Mouse (Mus musculus): ENCODE measurements at regions not wholly inside any gene's neighbourhood (a gene's known extent, or its start where the extent isn't known, plus 50 kb on each side); places are given as distances from the start of the nearest gene placed in this dataset.

DNA sequence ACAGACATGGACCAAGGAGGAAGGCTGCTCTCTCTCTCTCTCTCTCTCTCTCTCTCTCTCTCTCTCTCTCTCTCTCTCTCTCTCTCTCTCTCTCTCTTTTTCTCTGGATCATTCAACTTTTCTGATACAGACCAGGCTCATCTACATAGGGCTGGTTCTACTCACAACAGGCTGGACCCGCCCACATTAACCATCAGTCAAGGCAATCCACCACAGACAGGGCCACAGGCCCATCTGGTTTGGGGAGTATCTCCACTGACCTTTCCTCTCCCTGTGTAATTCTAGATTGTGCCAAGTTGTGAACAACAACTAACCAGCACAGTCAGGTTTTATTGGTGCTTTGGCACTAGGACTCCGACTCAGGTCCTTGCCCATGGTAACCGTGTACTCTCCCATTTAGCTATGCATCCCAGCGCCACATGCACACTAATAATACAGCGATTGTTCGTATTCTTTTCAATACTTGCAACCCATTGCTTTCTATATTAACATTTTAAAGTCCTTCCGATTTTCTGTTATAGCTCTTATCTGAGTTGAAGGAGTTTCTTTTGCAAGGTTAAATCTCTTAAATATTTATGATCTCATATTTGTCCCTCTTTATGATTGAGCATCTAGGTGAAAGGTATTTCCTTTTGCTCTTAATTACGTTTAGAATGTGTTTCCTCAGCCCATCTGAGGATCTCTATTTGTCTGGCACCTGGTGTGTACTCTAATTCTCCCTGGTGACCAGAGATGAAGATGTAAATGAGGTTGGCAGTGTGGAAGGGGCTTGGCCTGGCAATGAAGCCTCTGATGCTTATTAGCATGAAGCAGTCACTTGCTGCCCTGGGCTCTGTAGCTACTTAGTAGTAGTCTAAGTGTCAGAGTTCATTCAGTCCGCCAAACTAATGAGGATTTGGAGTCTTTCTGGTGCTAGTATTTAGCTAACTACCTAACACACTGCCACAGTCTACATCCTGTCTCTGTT lies 117.7 kb upstream of the App start:
- DNase-seq (ENCODE audit: low spot score, missing footprints) (no peak), ATAC-seq (ENCODE audit: low FRiP score) (peak; percentile 75)
- no peak overlapping the region for H3K9ac ChIP-seq (ENCODE audit: low read length)
- H3K27me3 ChIP-seq (ENCODE audit: control insufficient read depth, insufficient read depth, low read length): no peaks in the 10 kb centered on the region
- 87% methylated on average over 9 of the region's 9 CpGs for WGBS
- H3K4me3 ChIP-seq (ENCODE audit: low read depth, low read length): no peak overlapping the region
- no peaks in the 10 kb centered on the region for H3K9me3 ChIP-seq (ENCODE audit: control insufficient read depth, low read length)
- H3K4me2 ChIP-seq: no peak overlapping the region
- no peaks in the 10 kb centered on the region for H3K4me1 ChIP-seq (ENCODE audit: control insufficient read depth, insufficient read depth, low read length)
- H3K36me3 ChIP-seq (ENCODE audit: control insufficient read depth, insufficient read depth, low read length): no peaks in the 10 kb centered on the region
- H3K27ac ChIP-seq (ENCODE audit: low read depth, low read length): no peak overlapping the region

DNA sequence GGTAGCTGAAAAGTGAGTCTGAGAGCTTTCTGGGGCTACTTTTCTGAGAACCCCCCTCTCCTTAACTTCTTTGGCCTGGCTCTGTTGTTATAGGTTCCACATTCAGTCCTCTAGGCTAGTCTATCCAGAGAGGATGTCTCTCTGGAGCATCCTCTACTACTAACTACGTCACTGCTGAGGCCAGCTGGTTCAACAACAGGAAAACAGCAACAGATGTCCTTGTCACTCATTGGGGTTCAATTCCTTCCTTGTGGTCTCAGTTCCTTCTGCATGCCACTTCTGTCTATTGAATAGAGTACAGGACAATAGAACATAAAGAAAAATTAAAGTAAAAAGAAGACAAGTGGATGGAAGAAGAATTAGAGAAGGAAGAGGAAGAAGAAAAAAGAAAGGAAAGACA lies 104.3 kb upstream of the App start:
- H3K27ac ChIP-seq (ENCODE audit: low read depth, low read length): no peak overlapping the region
- H3K9ac ChIP-seq (ENCODE audit: low read length): no peak overlapping the region
- 83% methylated on average over 1 of the region's 1 CpGs for WGBS

DNA sequence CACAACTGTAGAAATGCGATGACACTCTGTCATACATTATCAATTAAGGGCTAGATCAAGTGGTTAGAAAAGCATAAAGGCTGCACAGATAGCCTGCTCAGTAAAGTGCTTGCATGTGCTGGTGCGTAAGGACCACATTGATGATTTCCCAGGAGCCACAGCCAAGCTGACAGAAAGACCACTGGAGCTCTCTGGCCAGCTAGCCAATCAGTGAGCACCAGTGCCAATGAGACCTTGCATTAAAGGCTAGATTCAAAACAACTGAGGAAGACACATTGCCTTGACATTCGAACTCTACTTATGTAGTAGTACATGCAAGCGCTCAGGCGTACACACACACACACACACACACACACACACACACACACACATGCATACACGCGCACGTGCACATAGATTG lies 96.1 kb upstream of the App start:
- no peak for DNase-seq (ENCODE audit: low spot score, missing footprints)
- H3K27ac ChIP-seq (ENCODE audit: low read depth, low read length): no peak overlapping the region
- H3K9me3 ChIP-seq (ENCODE audit: control insufficient read depth, low read length): no peaks in the 10 kb centered on the region
- H3K27me3 ChIP-seq (ENCODE audit: control insufficient read depth, insufficient read depth, low read length): no peaks in the 10 kb centered on the region
- H3K9ac ChIP-seq (ENCODE audit: low read length): no peak overlapping the region
- no peak overlapping the region for H3K4me3 ChIP-seq (ENCODE audit: low read depth, low read length)
- ATAC-seq (ENCODE audit: low FRiP score): peak; percentile 38
- H3K4me2 ChIP-seq: no peak overlapping the region
- H3K4me1 ChIP-seq (ENCODE audit: control insufficient read depth, insufficient read depth, low read length): no peaks in the 10 kb centered on the region
- 88% methylated on average over 8 of the region's 8 CpGs for WGBS
- H3K36me3 ChIP-seq (ENCODE audit: control insufficient read depth, insufficient read depth, low read length): no peaks in the 10 kb centered on the region

More for the DNA sequence above, 104.3 kb upstream of the App start:
- Histone ChIP-seq H3K4me2 (no peak overlapping the region), H3K36me3 (ENCODE audit: control insufficient read depth, insufficient read depth, low read length) (no peaks in the 10 kb centered on the region), H3K4me3 (ENCODE audit: low read depth, low read length) (no peak overlapping the region), H3K4me1 (ENCODE audit: control insufficient read depth, insufficient read depth, low read length) (no peaks in the 10 kb centered on the region), H3K9me3 (ENCODE audit: control insufficient read depth, low read length) (no peaks in the 10 kb centered on the region), H3K27me3 (ENCODE audit: control insufficient read depth, insufficient read depth, low read length) (no peaks in the 10 kb centered on the region)
- no peak for ATAC-seq (ENCODE audit: low FRiP score)
- no peak for DNase-seq (ENCODE audit: low spot score, missing footprints)

DNA sequence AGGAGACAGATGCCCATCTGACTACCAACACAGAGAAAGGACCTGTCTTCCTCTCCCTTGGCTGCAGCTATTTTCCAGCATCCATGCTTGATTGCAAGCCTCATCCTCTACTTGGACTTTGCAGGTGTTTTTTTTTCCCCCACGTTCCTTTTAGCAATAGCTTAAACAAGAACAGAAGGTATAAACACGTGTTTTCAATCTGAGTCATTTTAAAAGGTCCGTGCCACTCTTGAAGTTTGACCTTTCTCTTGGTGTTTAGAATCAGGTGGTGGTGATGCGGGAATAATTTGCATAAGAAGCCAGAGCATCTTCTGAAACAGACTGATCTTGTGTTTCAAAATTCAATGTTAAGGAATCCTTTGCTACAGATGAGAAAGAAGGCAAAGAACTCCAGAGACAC lies 86.3 kb upstream of the App start:
- no peaks in the 10 kb centered on the region for H3K27me3 ChIP-seq (ENCODE audit: control insufficient read depth, insufficient read depth, low read length)
- no peaks in the 10 kb centered on the region for H3K36me3 ChIP-seq (ENCODE audit: control insufficient read depth, insufficient read depth, low read length)
- DNase-seq (ENCODE audit: low spot score, missing footprints): no peak
- no peak overlapping the region for H3K9ac ChIP-seq (ENCODE audit: low read length)
- no peak for ATAC-seq (ENCODE audit: low FRiP score)
- H3K4me1 ChIP-seq (ENCODE audit: control insufficient read depth, insufficient read depth, low read length): no peaks in the 10 kb centered on the region
- H3K4me3 ChIP-seq (ENCODE audit: low read depth, low read length): no peak overlapping the region
- 74% methylated on average over 4 of the region's 4 CpGs for WGBS
- H3K27ac ChIP-seq (ENCODE audit: low read depth, low read length): no peak overlapping the region
- no peak overlapping the region for H3K4me2 ChIP-seq
- H3K9me3 ChIP-seq (ENCODE audit: control insufficient read depth, low read length): no peaks in the 10 kb centered on the region

DNA sequence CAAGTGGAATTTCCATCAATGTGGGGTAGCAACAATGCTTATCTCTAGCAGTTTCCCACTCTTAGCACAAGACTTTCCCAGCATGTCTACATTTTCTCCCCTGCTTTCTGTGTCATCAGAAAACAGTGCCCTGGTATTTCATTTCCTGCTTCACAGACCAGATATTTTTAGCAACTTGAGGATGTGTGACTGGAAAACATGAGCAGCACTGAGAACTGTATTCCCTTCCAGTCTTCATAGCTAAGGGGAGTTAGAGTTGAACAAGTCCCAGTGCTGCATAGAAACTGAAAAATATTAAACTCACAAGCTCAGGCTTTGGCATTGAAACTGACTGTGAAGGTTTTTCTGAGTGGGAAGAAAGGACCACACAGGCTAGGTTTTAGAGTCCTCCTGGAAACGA lies 73.7 kb upstream of the App start:
- ATAC-seq (ENCODE audit: low FRiP score) (no peak), DNase-seq (ENCODE audit: low spot score, missing footprints) (peak; percentile 69)
- no peak overlapping the region for H3K4me3 ChIP-seq (ENCODE audit: low read depth, low read length)
- H3K27me3 ChIP-seq (ENCODE audit: control insufficient read depth, insufficient read depth, low read length): no peaks in the 10 kb centered on the region
- no peaks in the 10 kb centered on the region for H3K36me3 ChIP-seq (ENCODE audit: control insufficient read depth, insufficient read depth, low read length)
- H3K4me1 ChIP-seq (ENCODE audit: control insufficient read depth, insufficient read depth, low read length): no peaks in the 10 kb centered on the region
- no peaks in the 10 kb centered on the region for H3K9me3 ChIP-seq (ENCODE audit: control insufficient read depth, low read length)
- no peak overlapping the region for H3K27ac ChIP-seq (ENCODE audit: low read depth, low read length)
- no peak overlapping the region for H3K9ac ChIP-seq (ENCODE audit: low read length)
- WGBS: 76% methylated on average over 1 of the region's 1 CpGs
- no peak overlapping the region for H3K4me2 ChIP-seq

DNA sequence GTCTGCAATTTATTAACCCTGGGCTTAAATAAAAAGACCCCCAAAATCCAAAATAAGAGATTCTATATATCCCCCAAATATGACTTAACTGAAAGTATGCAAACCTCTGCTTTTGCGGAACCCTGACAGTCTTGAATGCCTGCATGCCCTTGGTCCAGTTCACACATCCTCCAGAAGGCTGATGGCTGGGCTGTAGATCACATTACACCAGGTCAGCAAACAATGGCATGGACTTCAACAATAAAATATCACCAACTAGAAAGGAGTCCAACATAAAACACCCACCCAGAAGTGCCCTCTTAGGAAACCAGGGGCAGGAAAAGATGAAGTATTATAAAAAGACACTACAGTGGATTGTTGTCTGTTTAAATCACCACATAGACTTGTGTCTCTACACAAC lies 59.5 kb upstream of the App start:
- ATAC-seq (ENCODE audit: low FRiP score) (no peak), DNase-seq (ENCODE audit: low spot score, missing footprints) (no peak)
- 96% methylated on average over 1 of the region's 1 CpGs for WGBS

DNA sequence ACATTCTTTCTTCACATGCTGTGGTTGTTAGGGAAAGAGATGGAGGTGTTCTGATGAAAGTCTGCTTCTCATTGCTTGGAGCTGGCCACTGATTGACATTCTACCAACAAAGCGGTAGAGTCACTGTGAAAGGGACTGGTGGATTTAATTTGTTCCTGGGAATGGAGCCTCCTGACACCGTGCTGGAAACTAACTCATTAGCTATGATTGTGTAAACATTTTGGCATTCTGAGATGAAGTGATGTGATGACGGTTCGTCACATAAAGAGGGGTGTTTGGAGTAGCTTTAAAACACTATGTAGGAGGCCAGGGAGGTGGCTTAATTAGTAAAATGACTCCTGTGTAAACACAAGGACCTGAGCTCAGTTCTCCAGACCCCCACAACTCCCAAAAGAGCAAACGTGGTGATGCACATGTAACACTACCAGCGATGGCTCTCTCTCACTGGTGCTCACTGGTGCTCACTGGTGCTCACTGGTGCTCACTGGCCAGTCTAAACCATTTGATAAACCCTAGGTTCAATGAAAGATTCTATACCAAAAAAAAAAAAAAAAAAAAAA lies 58.4 kb upstream of the App start:
- Histone ChIP-seq H3K4me3 (ENCODE audit: low read depth, low read length) (no peak overlapping the region), H3K4me2 (no peak overlapping the region), H3K27ac (ENCODE audit: low read depth, low read length) (no peak overlapping the region), H3K36me3 (ENCODE audit: control insufficient read depth, insufficient read depth, low read length) (no peaks in the 10 kb centered on the region), H3K27me3 (ENCODE audit: control insufficient read depth, insufficient read depth, low read length) (no peaks in the 10 kb centered on the region), H3K9me3 (ENCODE audit: control insufficient read depth, low read length) (no peaks in the 10 kb centered on the region), H3K4me1 (ENCODE audit: control insufficient read depth, insufficient read depth, low read length) (no peaks in the 10 kb centered on the region), H3K9ac (ENCODE audit: low read length) (no peak overlapping the region)
- WGBS: 66% methylated on average over 6 of the region's 6 CpGs
- ATAC-seq (ENCODE audit: low FRiP score) (no peak), DNase-seq (ENCODE audit: low spot score, missing footprints) (peak; percentile 65)

More for the DNA sequence above, 59.5 kb upstream of the App start:
- Histone ChIP-seq H3K9me3 (ENCODE audit: control insufficient read depth, low read length) (no peaks in the 10 kb centered on the region), H3K4me3 (ENCODE audit: low read depth, low read length) (no peak overlapping the region), H3K4me1 (ENCODE audit: control insufficient read depth, insufficient read depth, low read length) (no peaks in the 10 kb centered on the region), H3K36me3 (ENCODE audit: control insufficient read depth, insufficient read depth, low read length) (no peaks in the 10 kb centered on the region), H3K4me2 (no peak overlapping the region), H3K9ac (ENCODE audit: low read length) (no peak overlapping the region), H3K27me3 (ENCODE audit: control insufficient read depth, insufficient read depth, low read length) (no peaks in the 10 kb centered on the region), H3K27ac (ENCODE audit: low read depth, low read length) (no peak overlapping the region)

DNA sequence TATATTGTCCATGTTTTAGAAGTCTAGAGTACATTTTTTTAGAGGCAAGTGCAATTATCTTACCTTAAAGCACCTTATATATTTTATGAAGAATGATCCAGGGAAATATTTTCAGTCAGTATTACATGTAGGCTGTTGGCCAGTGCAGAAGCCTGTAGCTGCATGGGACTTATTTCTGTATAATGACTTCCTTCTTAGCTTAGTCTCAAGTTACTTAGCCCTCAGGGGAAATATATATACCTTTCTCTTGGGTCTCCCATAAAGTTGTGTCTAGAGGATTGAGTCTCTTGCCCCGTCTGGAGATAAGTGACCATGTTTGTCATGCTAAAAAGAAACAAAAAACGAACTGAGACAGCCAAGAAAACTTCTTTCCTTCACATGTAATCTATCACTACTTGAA lies 57.8 kb upstream of the App start:
- DNase-seq (ENCODE audit: low spot score, missing footprints) (peak; percentile 69), ATAC-seq (ENCODE audit: low FRiP score) (no peak)
- Histone ChIP-seq H3K36me3 (ENCODE audit: control insufficient read depth, insufficient read depth, low read length) (no peaks in the 10 kb centered on the region), H3K27me3 (ENCODE audit: control insufficient read depth, insufficient read depth, low read length) (no peaks in the 10 kb centered on the region), H3K4me2 (no peak overlapping the region), H3K9me3 (ENCODE audit: control insufficient read depth, low read length) (no peaks in the 10 kb centered on the region), H3K9ac (ENCODE audit: low read length) (no peak overlapping the region), H3K27ac (ENCODE audit: low read depth, low read length) (no peak overlapping the region), H3K4me1 (ENCODE audit: control insufficient read depth, insufficient read depth, low read length) (no peaks in the 10 kb centered on the region), H3K4me3 (ENCODE audit: low read depth, low read length) (no peak overlapping the region)
- WGBS: 69% methylated on average over 2 of the region's 2 CpGs

DNA sequence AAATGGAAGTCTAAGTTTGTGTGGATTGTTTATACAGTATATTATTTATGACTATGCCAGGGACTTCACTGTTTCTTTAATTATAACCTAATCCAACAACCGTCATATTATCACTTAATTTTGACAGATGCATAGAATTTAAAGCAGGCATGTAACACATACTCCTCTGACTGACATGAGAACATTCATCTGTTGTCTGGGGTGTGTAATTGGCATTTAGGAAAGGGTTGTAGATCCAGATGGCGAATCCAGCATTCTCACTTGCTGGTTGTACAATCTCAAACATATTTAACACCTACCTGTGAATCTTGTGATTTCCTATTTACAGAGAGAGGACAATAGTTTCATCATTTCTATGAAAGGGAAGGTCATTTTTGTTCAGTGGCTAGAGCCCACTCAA lies 50.8 kb upstream of the App start:
- H3K4me3 ChIP-seq (ENCODE audit: low read depth, low read length): no peak overlapping the region
- H3K27me3 ChIP-seq (ENCODE audit: control insufficient read depth, insufficient read depth, low read length): no peaks in the 10 kb centered on the region
- H3K9me3 ChIP-seq (ENCODE audit: control insufficient read depth, low read length): no peaks in the 10 kb centered on the region
- no peak overlapping the region for H3K9ac ChIP-seq (ENCODE audit: low read length)
- no peak for ATAC-seq (ENCODE audit: low FRiP score)
- H3K27ac ChIP-seq (ENCODE audit: low read depth, low read length): no peak overlapping the region
- DNase-seq (ENCODE audit: low spot score, missing footprints): peak; percentile 61
- no peaks in the 10 kb centered on the region for H3K36me3 ChIP-seq (ENCODE audit: control insufficient read depth, insufficient read depth, low read length)
- H3K4me2 ChIP-seq: no peak overlapping the region
- H3K4me1 ChIP-seq (ENCODE audit: control insufficient read depth, insufficient read depth, low read length): no peaks in the 10 kb centered on the region
- 86% methylated on average over 2 of the region's 2 CpGs for WGBS

All from midbrain, embryonic 11.5 days (tissue).